Mouse (Mus musculus) large intestine, adult 2 months (tissue): Measurements from ENCODE around the gene Fgfr2. TPM values are rescaled to one million over a fixed set of nuclear protein-coding genes. Genes with fewer than 3 reads are reported as not detected.

Experiments
- DNase-seq: peaks from one replicate; pipeline ENCODE4 v3.0.0-alpha.2; 2012; ENCODE audit warnings: low read depth, low spot score
- WGBS: fragments of 180-500 bp; shearing (Covaris S2); methylation state at CpG from one replicate; pipeline ENCODE4 v1.1.7; 2018; 5-methylcytosine and 5-hydroxymethylcytosine counted together
- polyA plus RNA-seq: library from polyadenylated mRNA; depleted of rRNA; stranded (reverse); fragments of >200 nt; gene quantifications from 2 replicates; pipeline ENCODE4 v1.2.3, GENCODE M21; 2012

Gene Fgfr2
- polyA plus RNA-seq, 1 experiment: 35.0 TPM

DNA sequence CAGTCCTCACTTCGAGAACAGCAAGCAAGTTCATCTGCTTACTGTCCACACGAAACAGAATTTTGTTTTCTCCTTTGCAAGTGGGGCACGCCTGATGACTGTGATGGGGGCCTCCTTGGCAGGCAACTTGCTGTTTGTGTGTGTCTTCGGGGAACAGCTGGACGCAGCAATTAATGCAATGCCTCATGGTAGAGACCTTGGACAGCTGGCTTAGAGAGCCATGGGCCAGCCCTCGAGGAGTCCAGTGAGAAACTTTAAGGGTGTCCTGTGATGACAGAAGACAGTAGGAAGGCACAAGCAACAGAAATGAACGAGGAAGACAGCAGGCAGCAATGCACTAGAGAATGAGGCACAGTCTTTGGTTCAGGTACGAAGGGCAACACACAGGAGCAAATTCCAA lies 852.8 kb downstream of the Fgfr2 start:
- 72% methylated on average over 8 of the region's 8 CpGs for WGBS
- no peak for DNase-seq

GRCm38 (mm10) chr7:132269661-132270060 lies 853.5 kb downstream of the Fgfr2 start:
- 87% methylated on average over 3 of the region's 3 CpGs for WGBS
- DNase-seq: no peak

GRCm38 (mm10) chr7:132267721-132268498 lies 855.2 kb downstream of the Fgfr2 start:
- DNase-seq: no peak
- 74% methylated on average over 4 of the region's 4 CpGs for WGBS

- DNase-seq: no peak
- WGBS: 77% methylated on average over 3 of the region's 3 CpGs
Measured at GRCm38 (mm10) chr7:132264763-132265162, 858.4 kb downstream of the Fgfr2 start.

GRCm38 (mm10) chr7:132263186-132263585 lies 860.0 kb downstream of the Fgfr2 start:
- DNase-seq: no peak
- WGBS: 81% methylated on average over 6 of the region's 6 CpGs

GRCm38 (mm10) chr7:132262696-132263095 lies 860.5 kb downstream of the Fgfr2 start:
- 77% methylated on average over 6 of the region's 6 CpGs for WGBS
- DNase-seq: no peak

GRCm38 (mm10) chr7:132261885-132262284 lies 861.3 kb downstream of the Fgfr2 start:
- DNase-seq: no peak
- 56% methylated on average over 3 of the region's 3 CpGs for WGBS

DNA sequence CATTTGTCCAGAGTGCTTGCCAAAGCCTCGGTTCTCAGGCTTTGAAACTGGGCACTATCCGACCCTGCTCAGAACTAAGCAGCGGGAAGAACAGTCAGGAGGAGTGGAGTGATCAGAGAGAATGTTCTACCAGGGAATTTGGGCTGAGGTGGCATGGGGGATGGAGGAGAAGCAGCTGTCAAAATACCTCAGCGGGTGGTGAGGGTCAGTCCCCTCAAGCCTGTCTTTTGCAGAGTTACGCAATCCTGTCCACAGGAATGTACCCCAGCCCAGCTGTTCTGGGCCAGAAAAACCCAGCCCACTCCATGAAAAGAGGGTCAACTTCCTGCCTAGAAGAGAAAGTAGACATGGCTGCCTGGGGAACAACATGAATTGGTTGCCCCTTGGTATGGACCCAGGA lies 862.5 kb downstream of the Fgfr2 start:
- no peak for DNase-seq
- WGBS: 78% methylated on average over 5 of the region's 5 CpGs

- WGBS: 64% methylated on average over 7 of the region's 7 CpGs
- DNase-seq: no peak
Measured at GRCm38 (mm10) chr7:132258817-132259216, 864.3 kb downstream of the Fgfr2 start.

DNA sequence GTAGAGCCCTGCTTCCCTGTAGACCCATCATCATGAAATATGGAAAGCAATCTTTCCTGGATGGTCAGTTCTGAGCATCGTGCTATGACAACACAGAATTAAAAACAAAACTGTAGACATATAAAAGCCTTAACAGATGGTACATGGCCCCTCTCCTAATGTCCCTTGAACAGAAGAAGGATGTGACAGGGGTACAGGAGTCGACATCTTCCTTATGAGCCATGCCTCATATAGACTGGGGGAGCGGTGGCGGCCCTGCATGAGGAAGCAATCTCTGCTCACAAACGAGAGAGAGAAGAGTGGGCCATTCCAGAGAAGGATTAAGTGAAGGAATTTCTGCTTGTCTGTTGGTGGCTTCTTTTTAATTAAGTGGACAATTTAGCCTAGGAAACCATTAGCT lies 864.9 kb downstream of the Fgfr2 start:
- DNase-seq: no peak
- 76% methylated on average over 5 of the region's 5 CpGs for WGBS

GRCm38 (mm10) chr7:132253513-132253912 lies 869.6 kb downstream of the Fgfr2 start:
- DNase-seq: no peak
- 86% methylated on average over 5 of the region's 5 CpGs for WGBS

GRCm38 (mm10) chr7:132253078-132253477 lies 870.1 kb downstream of the Fgfr2 start:
- 95% methylated on average over 4 of the region's 4 CpGs for WGBS
- no peak for DNase-seq

DNA sequence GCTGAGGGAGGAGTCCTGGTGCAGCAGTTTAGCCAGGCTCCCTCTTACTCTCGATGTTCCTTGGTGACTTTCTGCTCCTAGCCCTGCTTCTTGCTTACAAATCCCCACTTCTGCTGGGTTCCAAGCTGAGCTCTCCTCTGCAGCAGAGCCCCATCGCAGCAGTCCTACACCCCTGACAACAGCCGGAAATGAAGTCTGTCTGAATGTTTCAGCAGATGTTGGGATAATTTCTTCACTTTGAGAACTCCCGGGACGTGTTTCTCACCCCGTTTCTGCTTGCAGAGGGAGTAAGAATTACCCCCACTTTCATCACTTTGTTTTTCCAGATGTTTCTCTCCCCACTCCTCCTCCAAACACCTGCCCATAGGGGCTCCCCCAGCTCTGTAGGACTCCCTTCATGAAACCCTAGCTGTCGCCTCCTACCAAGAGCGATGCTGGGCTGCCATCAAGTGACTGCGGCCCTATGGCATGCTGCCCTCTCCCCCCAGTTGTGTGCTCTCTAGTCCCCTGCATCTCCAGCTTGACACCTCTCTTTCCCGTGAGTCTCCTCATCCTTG lies 873.5 kb downstream of the Fgfr2 start:
- no peak for DNase-seq
- 64% methylated on average over 10 of the region's 10 CpGs for WGBS

DNA sequence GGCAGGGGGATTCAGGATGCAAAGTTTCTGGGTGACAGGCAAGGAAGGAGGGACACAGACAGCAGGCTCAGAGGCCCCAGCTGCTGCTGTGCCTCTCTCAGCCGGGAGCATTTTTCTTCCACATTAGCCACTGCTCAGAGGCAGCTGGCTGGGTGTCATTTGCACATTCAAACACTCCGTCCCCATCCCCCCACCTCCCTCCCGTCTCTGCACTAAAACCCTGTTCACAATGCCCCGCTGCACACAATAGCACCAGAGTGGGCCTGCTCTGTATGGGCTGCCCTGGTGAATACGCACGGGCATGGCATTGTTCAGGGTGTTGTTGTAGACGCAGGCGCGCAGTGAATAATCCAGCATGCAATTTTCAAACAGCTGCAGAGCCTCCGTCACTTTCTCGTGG lies 875.6 kb downstream of the Fgfr2 start:
- DNase-seq: no peak
- WGBS: 73% methylated on average over 11 of the region's 11 CpGs

DNA sequence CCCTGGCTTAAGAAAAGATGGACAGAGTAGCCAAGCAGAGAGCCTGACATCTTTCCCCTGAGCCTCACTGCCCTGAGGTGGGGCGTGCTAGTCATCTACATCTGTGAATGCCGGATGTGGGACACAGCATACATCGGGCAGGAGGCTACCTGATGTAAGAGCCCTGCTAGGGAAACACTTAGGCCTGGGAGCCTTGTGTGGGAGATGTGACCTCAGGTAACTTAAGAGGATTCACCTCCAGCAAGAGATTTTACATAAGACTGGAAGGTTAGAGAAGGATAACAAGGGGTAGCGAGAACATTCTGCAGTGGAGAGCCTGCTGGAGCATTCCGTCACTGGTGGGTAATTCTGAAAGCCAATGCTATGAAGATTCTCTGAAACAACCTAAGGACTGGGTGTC lies 876.1 kb downstream of the Fgfr2 start:
- WGBS: 91% methylated on average over 5 of the region's 5 CpGs

DNA sequence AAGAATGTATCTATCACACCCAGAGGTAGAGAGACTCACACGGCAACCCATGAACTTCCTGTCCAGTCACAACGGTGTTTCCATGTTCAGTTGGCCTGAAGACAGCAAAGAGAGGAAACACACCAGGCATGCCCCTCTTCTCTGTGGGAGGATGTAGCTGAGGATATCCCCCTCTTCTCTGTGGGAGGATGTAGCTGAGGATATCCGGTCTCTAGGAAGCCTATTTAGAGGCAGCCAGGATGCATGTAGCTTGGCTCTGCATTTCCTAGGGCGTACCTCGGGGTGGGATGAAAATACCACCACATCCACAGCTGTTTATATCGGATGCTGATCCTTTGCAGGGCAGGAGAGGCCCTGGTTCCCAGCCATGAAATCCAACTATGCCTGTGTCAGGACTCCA lies 877.4 kb downstream of the Fgfr2 start:
- 85% methylated on average over 6 of the region's 6 CpGs for WGBS
- no peak for DNase-seq

More for the DNA sequence above, 876.1 kb downstream of the Fgfr2 start:
- no peak for DNase-seq

DNA sequence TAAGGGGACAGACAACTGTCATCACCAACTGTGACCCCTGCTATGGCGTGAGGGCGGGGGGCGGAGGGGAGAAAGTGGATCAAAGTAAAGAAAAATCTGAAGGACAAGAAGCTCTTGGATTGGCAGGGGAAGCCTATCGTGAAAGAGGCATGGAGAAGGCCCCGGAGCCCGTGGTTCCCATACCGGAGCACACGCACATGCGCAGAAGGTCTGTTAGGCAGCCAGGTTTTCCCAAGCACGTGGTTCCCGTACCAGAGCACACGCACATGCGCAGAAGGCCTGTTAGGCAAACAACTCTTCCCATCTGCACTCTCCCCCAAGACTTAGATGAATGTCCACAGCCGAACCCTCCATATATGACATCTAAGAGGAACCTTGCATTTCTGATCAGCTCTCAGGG lies 878.5 kb downstream of the Fgfr2 start:
- 95% methylated on average over 14 of the region's 14 CpGs for WGBS
- no peak for DNase-seq

DNA sequence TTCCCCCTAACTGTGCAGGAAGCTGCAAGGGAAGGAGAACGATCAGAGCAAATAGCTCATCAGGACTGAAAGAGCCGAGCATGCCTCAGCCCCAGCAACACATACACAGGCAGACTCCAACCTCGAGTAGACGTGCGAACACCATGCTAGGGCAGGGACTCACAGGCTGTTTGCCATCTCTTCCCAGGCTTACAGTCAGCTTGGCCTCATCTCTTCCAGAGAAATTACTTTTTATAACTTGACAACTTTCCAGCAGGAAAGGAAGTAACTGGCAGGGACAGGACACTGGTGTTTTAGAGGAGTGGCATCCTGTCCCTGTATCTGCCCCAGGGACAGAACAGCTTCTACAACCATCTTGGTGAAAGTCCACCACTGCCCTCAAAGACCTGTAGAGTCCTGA lies 879.9 kb downstream of the Fgfr2 start:
- no peak for DNase-seq
- 14% methylated on average over 5 of the region's 5 CpGs for WGBS

- DNase-seq: no peak
- WGBS: 36% methylated on average over 4 of the region's 4 CpGs
Measured at GRCm38 (mm10) chr7:132242617-132243141, 880.5 kb downstream of the Fgfr2 start.

DNA sequence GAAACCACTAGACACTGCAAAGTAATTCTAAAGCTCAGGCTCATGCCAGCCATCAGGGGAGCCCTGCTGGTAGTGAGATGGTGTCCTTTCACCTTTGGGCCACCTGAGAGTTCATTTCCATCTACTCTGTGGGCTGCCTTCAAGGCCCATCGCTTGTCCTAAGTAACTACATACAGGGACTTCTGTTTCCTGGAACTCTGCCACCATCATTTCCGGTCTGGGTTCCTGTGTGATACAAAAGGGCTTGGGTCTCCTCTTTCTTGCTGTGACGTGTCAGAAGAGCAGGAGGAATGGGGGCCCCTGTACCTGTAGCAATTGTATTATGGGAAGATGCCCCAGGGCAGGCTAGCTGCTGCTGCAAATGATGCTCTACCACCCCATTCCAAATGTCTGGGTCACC lies 884.2 kb downstream of the Fgfr2 start:
- no peak for DNase-seq
- WGBS: 84% methylated on average over 3 of the region's 3 CpGs

- DNase-seq: no peak
- 63% methylated on average over 4 of the region's 4 CpGs for WGBS
Measured at GRCm38 (mm10) chr7:132237191-132237590, 886.0 kb downstream of the Fgfr2 start.
